Mouse (Mus musculus) forebrain, postnatal 0 days (tissue): ENCODE results near the gene Plg. TPM values are rescaled to one million over a fixed set of nuclear protein-coding genes. Genes with fewer than 3 reads are reported as not detected.

Experiments
- ATAC-seq: fragments of 200-750 bp; cut with Nextera tagmentation; 2 replicates; pipeline ENCODE4 v1.8.0; 2017; ENCODE audit warnings: mild to moderate bottlenecking, moderate library complexity
- DNase-seq: peaks from one replicate; pipeline ENCODE4 v3.0.0-alpha.2; 2015
- H3K27ac ChIP-seq: fragments of 300-500 bp; sonication (generic); 2 replicates; pipeline ENCODE4 v1.5.1; 2014; ENCODE audit warnings: low read depth, mild to moderate bottlenecking, antibody characterized with exemption, low read length, moderate library complexity, mixed read lengths
- H3K27me3 ChIP-seq: fragments of 300-500 bp; sonication (generic); 2 replicates; pipeline ENCODE4 v1.6.1; 2014; ENCODE audit warnings: mild to moderate bottlenecking, low read length, mixed read lengths; ENCODE audit not compliant: insufficient read depth
- H3K36me3 ChIP-seq: fragments of 300-500 bp; sonication (generic); 2 replicates; pipeline ENCODE4 v1.6.1; 2014; ENCODE audit warnings: mild to moderate bottlenecking, moderate library complexity; ENCODE audit not compliant: insufficient read depth
- H3K4me1 ChIP-seq: fragments of 300-500 bp; sonication (generic); 2 replicates; pipeline ENCODE4 v1.6.1; 2014; ENCODE audit warnings: antibody characterized with exemption; ENCODE audit not compliant: insufficient read depth
- H3K4me2 ChIP-seq: fragments of 300-500 bp; sonication (generic); 2 replicates; pipeline ENCODE4 v1.6.1; 2014; ENCODE audit warnings: low read depth, mild to moderate bottlenecking, moderate library complexity
- H3K4me3 ChIP-seq: fragments of 300-500 bp; sonication (generic); 2 replicates; pipeline ENCODE4 v1.5.1; 2014; ENCODE audit warnings: low read depth, low read length, mixed read lengths
- H3K9ac ChIP-seq: fragments of 300-500 bp; sonication (generic); 2 replicates; pipeline ENCODE4 v1.6.1; 2014; ENCODE audit warnings: mild to moderate bottlenecking
- H3K9me3 ChIP-seq: fragments of 300-500 bp; sonication (generic); 2 replicates; pipeline ENCODE4 v1.6.1; 2016; ENCODE audit warnings: low read length
- CTCF ChIP-seq: sonication (generic); IDR thresholded peaks from 2 replicates; pipeline ENCODE4 v1.5.1; 2016; ENCODE audit warnings: antibody characterized with exemption, control low read depth, low read depth
- WGBS: fragments of 180-500 bp; shearing (Covaris S2); extraction: QIAGEN DNeasy Blood & Tissue Kit; methylation state at CpG from one replicate; pipeline ENCODE4 v1.1.7; 2014; 5-methylcytosine and 5-hydroxymethylcytosine counted together
- polyA plus RNA-seq: library from polyadenylated mRNA; unstranded; fragments of >200 nt; fragmentation: Nextera tagmentation; extraction: Ambion mirVana; gene quantifications from 2 replicates; pipeline ENCODE4 v1.2.1, GENCODE M21; 2015
- total RNA-seq: library from RNA; depleted of rRNA; stranded (reverse); fragments of >200 nt; gene quantifications from 2 replicates; pipeline ENCODE4 v1.2.3, GENCODE M21; 2014

Plg gene
- total and polyA plus RNA-seq, 2 experiments from 2014 or later: 0.19 TPM; not detected in 1

- Histone ChIP-seq H3K4me2 (no peak overlapping the region), H3K36me3 (no peaks in the 10 kb centered on the region), H3K27me3 (no peaks in the 10 kb centered on the region), H3K9ac (no peak overlapping the region), H3K27ac (no peak overlapping the region), H3K9me3 (no peaks in the 10 kb centered on the region), H3K4me1 (no peaks in the 10 kb centered on the region), H3K4me3 (no peak overlapping the region)
- no peak for DNase-seq
- ATAC-seq: no peak
- TF ChIP-seq CTCF: no peak
- 75% methylated on average over 3 of the region's 3 CpGs for WGBS
Measured at GRCm38 (mm10) chr17:12412891-12413237, 34.5 kb downstream of the Plg start.

- ATAC-seq: 0 out of 2 replicates have a peak, but pooled peaks have one; percentile 12
- Histone ChIP-seq H3K4me2 (no peak overlapping the region), H3K9me3 (no peaks in the 10 kb centered on the region), H3K4me3 (no peak overlapping the region), H3K9ac (no peak overlapping the region), H3K36me3 (no peaks in the 10 kb centered on the region), H3K27ac (no peak overlapping the region), H3K27me3 (no peaks in the 10 kb centered on the region), H3K4me1 (no peaks in the 10 kb centered on the region)
- DNase-seq: no peak
- WGBS: 53% methylated on average over 15 of the region's 15 CpGs
- TF ChIP-seq CTCF: no peak
Measured at GRCm38 (mm10) chr17:12415031-12415735, 36.8 kb downstream of the Plg start.

- TF ChIP-seq CTCF: no peak
- ATAC-seq (no peak), DNase-seq (no peak)
- H3K9ac ChIP-seq: no peak overlapping the region
- H3K9me3 ChIP-seq: no peaks in the 10 kb centered on the region
- no peak overlapping the region for H3K4me2 ChIP-seq
- H3K27me3 ChIP-seq: no peaks in the 10 kb centered on the region
- H3K4me3 ChIP-seq: no peak overlapping the region
- no peaks in the 10 kb centered on the region for H3K36me3 ChIP-seq
- no peaks in the 10 kb centered on the region for H3K4me1 ChIP-seq
- WGBS: 75% methylated on average over 5 of the region's 5 CpGs
- no peak overlapping the region for H3K27ac ChIP-seq
Measured at GRCm38 (mm10) chr17:12415741-12416140, 37.3 kb downstream of the Plg start.

- Histone ChIP-seq H3K4me2 (no peak overlapping the region), H3K27ac (no peak overlapping the region), H3K36me3 (no peaks in the 10 kb centered on the region), H3K9me3 (no peaks in the 10 kb centered on the region), H3K4me1 (no peaks in the 10 kb centered on the region), H3K9ac (no peak overlapping the region), H3K4me3 (no peak overlapping the region), H3K27me3 (no peaks in the 10 kb centered on the region)
- ATAC-seq: peak; percentile 80
- peak; percentile 89 for TF ChIP-seq CTCF
- WGBS: 32% methylated on average over 6 of the region's 6 CpGs
- DNase-seq: peak; percentile 84
Measured at GRCm38 (mm10) chr17:12416250-12416895, 38.0 kb downstream of the Plg start.

- 67% methylated on average over 19 of the region's 19 CpGs for WGBS
- Histone ChIP-seq H3K4me3 (no peak overlapping the region), H3K4me2 (no peak overlapping the region), H3K36me3 (no peaks in the 10 kb centered on the region), H3K27ac (no peak overlapping the region), H3K27me3 (no peaks in the 10 kb centered on the region), H3K9ac (no peak overlapping the region), H3K9me3 (no peaks in the 10 kb centered on the region), H3K4me1 (no peaks in the 10 kb centered on the region)
- no peak for TF ChIP-seq CTCF
- DNase-seq (no peak), ATAC-seq (no peak)
Measured at GRCm38 (mm10) chr17:12419491-12420079, 41.2 kb downstream of the Plg start.

- peak; percentile 61 for TF ChIP-seq CTCF
- Histone ChIP-seq H3K4me1 (no peaks in the 10 kb centered on the region), H3K9me3 (no peaks in the 10 kb centered on the region), H3K4me2 (no peak overlapping the region), H3K4me3 (no peak overlapping the region), H3K27ac (no peak overlapping the region), H3K36me3 (no peaks in the 10 kb centered on the region), H3K9ac (no peak overlapping the region), H3K27me3 (no peaks in the 10 kb centered on the region)
- DNase-seq (peak; percentile 18), ATAC-seq (no peak)
- 64% methylated on average over 16 of the region's 16 CpGs for WGBS
Measured at GRCm38 (mm10) chr17:12420886-12421574, 42.6 kb downstream of the Plg start.
